Mouse (Mus musculus): ENCODE data around the gene Ric3. TPM values are rescaled to one million over a fixed set of nuclear protein-coding genes. Genes with fewer than 3 reads are reported as not detected.
"Not testable (repeated sequence)": the region's sequence is repeated elsewhere in the genome, so short reads cannot be mapped to it uniquely, and the experiment has no call there.

Gene Ric3
- total and polyA plus RNA-seq, 2 experiments from 2014 or later, result 32.4 to 61.0 TPM

- peaks cover 3% of the 10 kb centered on the region; the same call in 1 of the 2 replicates for H3K4me1 ChIP-seq (ENCODE audit: insufficient read depth)
- peak; percentile 62; the same call in 1 of the 2 replicates for ATAC-seq
Measured at GRCm38 (mm10) chr7:109111000-109111399, 27.9 kb upstream of the Ric3 start.

GRCm38 (mm10) chr7:109104894-109105293 is 21.8 kb upstream of the Ric3 start:
- no peak for TF ChIP-seq CTCF (IDR thresholded peaks at IDR 0.05; ENCODE audit: low read depth)
- no peak for DNase-seq
- Histone ChIP-seq H3K36me3 (ENCODE audit: insufficient read depth) (no peaks in the 10 kb centered on the region), H3K9me3 (ENCODE audit: low read length) (no peaks in the 10 kb centered on the region), H3K4me1 (ENCODE audit: insufficient read depth) (no peaks in the 10 kb centered on the region), H3K4me2 (ENCODE audit: low read depth) (no peak overlapping the region), H3K4me3 (ENCODE audit: low read depth, low read length) (no peak overlapping the region), H3K9ac (no peak overlapping the region), H3K27me3 (ENCODE audit: insufficient read depth, low read length) (no peaks in the 10 kb centered on the region), H3K27ac (ENCODE audit: low read depth, low read length) (no peak overlapping the region)
- 64% methylated on average over 1 of the region's 1 CpGs for WGBS
- ATAC-seq, result no peak

More at GRCm38 (mm10) chr7:109111000-109111399, 27.9 kb upstream of the Ric3 start:
- Histone ChIP-seq H3K9ac (no peak overlapping the region), H3K4me3 (ENCODE audit: low read depth, low read length) (no peak overlapping the region), H3K27ac (ENCODE audit: low read depth, low read length) (no peak overlapping the region), H3K36me3 (ENCODE audit: insufficient read depth) (no peaks in the 10 kb centered on the region), H3K4me2 (ENCODE audit: low read depth) (no peak overlapping the region), H3K9me3 (ENCODE audit: low read length) (no peaks in the 10 kb centered on the region), H3K27me3 (ENCODE audit: insufficient read depth, low read length) (no peaks in the 10 kb centered on the region)
- TF ChIP-seq CTCF (IDR thresholded peaks at IDR 0.05; ENCODE audit: low read depth), result no peak; the same call in 1 of the 2 replicates
- DNase-seq, result peak; percentile 67
- WGBS, result 24% methylated on average over 5 of the region's 5 CpGs

GRCm38 (mm10) chr7:109101167-109101566 is 18.0 kb upstream of the Ric3 start:
- Histone ChIP-seq H3K27ac (ENCODE audit: low read depth, low read length) (no peak overlapping the region), H3K9ac (no peak overlapping the region), H3K9me3 (ENCODE audit: low read length) (no peaks in the 10 kb centered on the region), H3K4me1 (ENCODE audit: insufficient read depth) (no peaks in the 10 kb centered on the region), H3K4me2 (ENCODE audit: low read depth) (no peak overlapping the region), H3K4me3 (ENCODE audit: low read depth, low read length) (no peak overlapping the region), H3K36me3 (ENCODE audit: insufficient read depth) (no peaks in the 10 kb centered on the region), H3K27me3 (ENCODE audit: insufficient read depth, low read length) (no peaks in the 10 kb centered on the region)
- no peak for TF ChIP-seq CTCF (IDR thresholded peaks at IDR 0.05; ENCODE audit: low read depth)
- ATAC-seq (no peak), DNase-seq (no peak)
- WGBS, result 92% methylated on average over 3 of the region's 3 CpGs

- no peak overlapping the region for H3K4me2 ChIP-seq (ENCODE audit: low read depth)
- no peak overlapping the region for H3K4me3 ChIP-seq (ENCODE audit: low read depth, low read length)
- H3K27ac ChIP-seq (ENCODE audit: low read depth, low read length), result no peak overlapping the region
- H3K27me3 ChIP-seq (ENCODE audit: insufficient read depth, low read length), result no peaks in the 10 kb centered on the region
- H3K9ac ChIP-seq, result no peak overlapping the region
- peak; percentile 84 for TF ChIP-seq CTCF (IDR thresholded peaks at IDR 0.05; ENCODE audit: low read depth)
- DNase-seq, result peak; percentile 68
- H3K4me1 ChIP-seq (ENCODE audit: insufficient read depth), result no peaks in the 10 kb centered on the region
- H3K36me3 ChIP-seq (ENCODE audit: insufficient read depth), result no peaks in the 10 kb centered on the region
- no peaks in the 10 kb centered on the region for H3K9me3 ChIP-seq (ENCODE audit: low read length)
- ATAC-seq, result peak; percentile 74
- WGBS, result 28% methylated on average over 6 of the region's 6 CpGs
Measured at GRCm38 (mm10) chr7:109098145-109099018, 15.3 kb upstream of the Ric3 start.

GRCm38 (mm10) chr7:109097203-109097602 is 14.1 kb upstream of the Ric3 start:
- H3K27me3 ChIP-seq (ENCODE audit: insufficient read depth, low read length), result no peaks in the 10 kb centered on the region
- H3K4me3 ChIP-seq (ENCODE audit: low read depth, low read length), result no peak overlapping the region
- no peaks in the 10 kb centered on the region for H3K36me3 ChIP-seq (ENCODE audit: insufficient read depth)
- no peak overlapping the region for H3K9ac ChIP-seq
- WGBS, result 68% methylated on average over 7 of the region's 7 CpGs
- no peaks in the 10 kb centered on the region for H3K4me1 ChIP-seq (ENCODE audit: insufficient read depth)
- no peak for TF ChIP-seq CTCF (IDR thresholded peaks at IDR 0.05; ENCODE audit: low read depth)
- no peaks in the 10 kb centered on the region for H3K9me3 ChIP-seq (ENCODE audit: low read length)
- no peak overlapping the region for H3K4me2 ChIP-seq (ENCODE audit: low read depth)
- DNase-seq (no peak), ATAC-seq (no peak)
- H3K27ac ChIP-seq (ENCODE audit: low read depth, low read length), result no peak overlapping the region

GRCm38 (mm10) chr7:109096618-109097017 is 13.5 kb upstream of the Ric3 start:
- H3K4me1 ChIP-seq (ENCODE audit: insufficient read depth), result no peaks in the 10 kb centered on the region
- H3K4me2 ChIP-seq (ENCODE audit: low read depth), result no peak overlapping the region
- no peak for ATAC-seq
- no peak overlapping the region for H3K4me3 ChIP-seq (ENCODE audit: low read depth, low read length)
- TF ChIP-seq CTCF (IDR thresholded peaks at IDR 0.05; ENCODE audit: low read depth), result no peak
- no peaks in the 10 kb centered on the region for H3K27me3 ChIP-seq (ENCODE audit: insufficient read depth, low read length)
- H3K36me3 ChIP-seq (ENCODE audit: insufficient read depth), result no peaks in the 10 kb centered on the region
- no peak overlapping the region for H3K27ac ChIP-seq (ENCODE audit: low read depth, low read length)
- no peak for DNase-seq
- no peaks in the 10 kb centered on the region for H3K9me3 ChIP-seq (ENCODE audit: low read length)
- WGBS, result 84% methylated on average over 4 of the region's 4 CpGs
- no peak overlapping the region for H3K9ac ChIP-seq

- Histone ChIP-seq H3K4me1 (ENCODE audit: insufficient read depth) (no peaks in the 10 kb centered on the region), H3K9me3 (ENCODE audit: low read length) (no peaks in the 10 kb centered on the region), H3K9ac (no peak overlapping the region), H3K36me3 (ENCODE audit: insufficient read depth) (no peaks in the 10 kb centered on the region), H3K4me2 (ENCODE audit: low read depth) (no peak overlapping the region), H3K27me3 (ENCODE audit: insufficient read depth, low read length) (no peaks in the 10 kb centered on the region), H3K27ac (ENCODE audit: low read depth, low read length) (no peak overlapping the region), H3K4me3 (ENCODE audit: low read depth, low read length) (no peak overlapping the region)
- no peak for TF ChIP-seq CTCF (IDR thresholded peaks at IDR 0.05; ENCODE audit: low read depth)
- 85% methylated on average over 7 of the region's 7 CpGs for WGBS
- ATAC-seq (no peak), DNase-seq (no peak)
Measured at GRCm38 (mm10) chr7:109094294-109094693, 11.2 kb upstream of the Ric3 start.

- DNase-seq; H3K9ac ChIP-seq; ATAC-seq; H3K4me1 ChIP-seq (ENCODE audit: insufficient read depth); H3K4me3 ChIP-seq (ENCODE audit: low read depth, low read length); H3K4me2 ChIP-seq (ENCODE audit: low read depth); H3K27me3 ChIP-seq (ENCODE audit: insufficient read depth, low read length); H3K9me3 ChIP-seq (ENCODE audit: low read length); H3K27ac ChIP-seq (ENCODE audit: low read depth, low read length); H3K36me3 ChIP-seq (ENCODE audit: insufficient read depth): not testable (repeated sequence)
- 100% methylated on average over 2 of the region's 2 CpGs for WGBS
Measured at GRCm38 (mm10) chr7:109091316-109091715, 8.2 kb upstream of the Ric3 start.

All from forebrain, postnatal 0 days (tissue).